Mouse (Mus musculus) right cerebral cortex, adult 18-20 months (tissue): ENCODE results near the gene Krtap4-6.
"Not testable (repeated sequence)": the region's sequence is repeated elsewhere in the genome, so short reads cannot be mapped to it uniquely, and the experiment has no call there.

Experiments used
- DNase-seq: peaks from one replicate; pipeline ENCODE4 v3.0.0; 2022; ENCODE audit warnings: mixed read lengths

Gene Krtap4-6

DNA sequence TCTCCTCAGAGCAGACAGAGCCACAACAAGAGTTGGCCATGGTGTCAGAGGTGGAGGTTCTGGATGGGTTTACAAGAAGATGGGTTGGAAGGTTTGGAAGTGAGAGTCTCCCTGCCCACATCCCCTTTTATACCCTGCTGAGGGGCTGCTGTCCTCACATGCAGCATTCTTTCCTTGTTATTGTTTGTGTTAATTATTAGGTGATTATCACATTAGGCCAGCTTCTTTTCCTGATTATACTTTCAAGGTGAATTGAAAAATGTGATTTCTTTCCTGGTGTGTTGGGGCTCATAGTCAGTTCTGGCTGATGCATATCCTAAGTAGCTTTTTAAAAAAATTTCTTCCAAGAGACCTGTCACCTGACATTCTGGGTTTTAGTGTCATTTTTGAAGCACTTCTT lies at the start of gene Krtap4-6:
TSS of gene Krtap4-6 (minus strand) at position 101 of the 400 bp plus-strand sequence.
- DNase-seq, result no peak

DNA sequence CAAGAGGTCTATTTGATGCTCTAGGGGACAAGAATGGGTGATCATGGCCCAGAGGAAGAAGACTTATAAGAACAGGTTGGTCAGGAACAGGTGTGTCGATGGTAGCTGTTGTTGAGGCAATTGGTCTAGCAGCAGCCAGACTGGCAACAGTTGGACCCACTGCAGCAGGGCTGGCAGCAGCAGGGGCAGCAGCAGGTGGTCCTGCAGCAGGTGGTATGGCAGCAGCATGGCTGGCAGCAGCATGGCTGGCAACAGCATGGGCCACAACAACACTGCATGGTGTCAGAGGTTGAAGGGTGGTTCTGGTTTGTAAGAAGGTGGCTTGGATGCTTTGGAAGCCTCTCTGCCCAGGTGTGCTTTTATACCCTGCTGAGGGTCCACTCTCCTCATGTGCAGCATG lies 24.7 kb upstream of the Krtap4-6 start, which contains the start of gene Gm14190:
TSS of gene Gm14190 (minus strand) at position 278 of the 400 bp plus-strand sequence.
- DNase-seq, result no peak

DNA sequence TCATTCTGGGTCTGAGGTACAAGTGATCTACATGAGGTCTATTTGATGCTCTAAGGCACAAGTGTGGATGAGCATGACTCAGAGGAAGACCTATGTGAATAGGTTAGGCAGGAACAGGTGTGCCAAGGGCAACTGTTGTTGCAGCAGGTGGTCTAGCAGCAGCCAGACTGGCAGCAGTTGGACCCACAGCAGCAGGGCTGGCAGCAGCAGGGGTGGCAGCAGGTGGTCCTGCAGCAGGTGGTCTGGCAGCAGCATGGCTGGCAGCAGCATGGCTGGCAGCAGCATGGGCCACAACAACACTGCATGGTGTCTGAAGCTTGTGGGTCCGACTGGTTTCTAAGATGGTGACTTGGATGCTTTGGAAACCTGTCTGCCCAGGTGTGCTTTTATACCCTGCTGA lies 19.5 kb upstream of the Krtap4-6 start:
- not testable (repeated sequence) for DNase-seq

DNA sequence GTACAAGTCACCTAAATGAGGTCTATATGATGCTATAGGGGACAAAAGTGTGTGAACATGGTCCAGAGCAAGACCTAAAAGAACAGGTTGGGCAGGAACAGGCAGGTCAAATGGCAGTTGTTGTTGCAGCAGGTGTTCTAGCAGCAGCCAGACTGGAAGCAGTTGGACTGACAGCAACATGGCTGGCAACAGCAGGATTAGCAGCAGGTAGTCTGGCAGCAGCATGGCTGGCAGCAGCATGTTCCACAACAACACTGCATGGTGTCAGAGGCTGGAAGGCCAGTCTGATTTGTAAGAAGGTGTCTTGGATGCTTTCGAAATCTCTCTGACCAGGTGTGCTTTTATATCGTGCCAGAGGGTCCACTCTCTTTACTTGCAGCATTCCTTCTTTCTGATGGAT lies 17.7 kb upstream of the Krtap4-6 start:
- DNase-seq, result no peak

- no peak for DNase-seq
Observed at GRCm38 (mm10) chr11:99662802-99663201, 3.0 kb downstream of the Krtap4-6 start.

DNA sequence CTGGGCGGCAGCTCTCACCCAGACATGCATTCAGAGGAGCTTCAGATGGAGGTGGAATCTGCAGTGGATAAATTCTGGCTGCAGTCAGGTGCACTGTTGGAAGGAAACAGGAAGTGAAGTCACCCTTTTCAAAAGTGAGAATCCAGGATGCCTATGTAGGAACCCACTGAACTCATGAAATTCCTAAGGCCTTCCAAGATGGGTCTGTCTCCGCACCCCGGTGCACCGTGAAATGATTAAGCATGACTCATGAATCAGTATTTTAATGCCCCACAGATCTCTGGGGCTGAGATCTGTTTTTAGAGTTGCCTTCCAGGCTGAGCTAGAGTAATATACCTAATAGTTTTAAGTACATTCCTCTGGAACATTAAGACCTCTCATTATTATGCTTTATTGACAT lies 6.5 kb downstream of the Krtap4-6 start:
- no peak for DNase-seq

GRCm38 (mm10) chr11:99658467-99659010 lies 7.2 kb downstream of the Krtap4-6 start, which contains the start of gene Gm11563:
Gene Gm11563, minus strand, starts transcription at chr11:99658960.
- not testable (repeated sequence) for DNase-seq

DNA sequence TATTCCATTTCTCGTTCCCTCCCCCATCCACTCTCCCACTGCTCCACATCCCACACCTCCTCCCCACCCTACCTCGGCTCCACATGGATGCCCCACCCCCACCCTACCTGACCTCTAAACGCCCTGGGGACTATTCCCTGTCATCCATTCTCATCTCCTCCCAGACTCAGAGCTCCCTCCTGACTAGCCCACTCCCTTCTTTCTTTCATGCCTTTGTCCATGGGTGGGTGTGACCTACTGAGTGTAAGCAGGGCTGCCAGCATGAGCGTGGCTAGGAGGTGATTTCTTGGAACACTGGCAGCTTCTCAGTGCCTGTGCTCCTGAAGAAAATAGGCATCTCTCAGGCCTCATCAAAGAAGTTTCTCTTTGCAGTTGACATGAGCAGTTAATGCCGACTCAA lies 8.7 kb downstream of the Krtap4-6 start:
- DNase-seq, result no peak

GRCm38 (mm10) chr11:99650136-99650535 lies 15.6 kb downstream of the Krtap4-6 start, which contains the start of gene Gm11555:
Gene Gm11555, minus strand, starts transcription at chr11:99650236.
- no peak for DNase-seq

GRCm38 (mm10) chr11:99646444-99646843 lies 19.3 kb downstream of the Krtap4-6 start:
- peak; percentile 32 for DNase-seq

GRCm38 (mm10) chr11:99644351-99644750 lies 21.4 kb downstream of the Krtap4-6 start:
- no peak for DNase-seq

- DNase-seq, result not testable (repeated sequence)
Observed at GRCm38 (mm10) chr11:99643635-99644139, 22.1 kb downstream of the Krtap4-6 start, which contains the start of gene Krtap4-7. Gene Krtap4-7, minus strand, starts transcription at chr11:99644089.

GRCm38 (mm10) chr11:99640926-99641325 lies 24.8 kb downstream of the Krtap4-6 start:
- no peak for DNase-seq

GRCm38 (mm10) chr11:99637086-99637485 lies 28.7 kb downstream of the Krtap4-6 start:
- DNase-seq, result no peak

DNA sequence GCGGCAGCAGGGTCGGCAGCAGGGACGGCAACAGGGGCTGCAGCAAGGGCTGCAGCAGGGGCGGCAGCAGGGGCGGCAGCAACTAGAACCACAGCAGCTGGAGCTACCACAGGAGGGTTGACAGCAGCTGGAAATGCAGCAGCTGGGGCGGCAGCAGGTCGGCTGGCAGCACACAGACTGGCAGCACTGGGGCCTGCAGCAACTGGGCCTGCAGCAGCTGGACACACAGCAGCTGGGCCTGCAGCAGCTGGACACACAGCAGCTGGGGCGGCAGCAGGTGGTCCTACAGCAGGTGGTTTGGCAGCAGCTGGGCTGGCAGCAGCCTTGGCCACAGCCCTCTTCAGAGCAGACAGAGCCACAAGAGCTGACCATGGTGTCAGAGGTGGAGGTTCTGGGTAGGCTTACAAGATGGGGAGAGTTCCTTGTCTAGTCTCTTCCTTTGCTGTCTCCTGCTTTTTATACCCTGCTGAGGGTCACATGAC lies 31.1 kb downstream of the Krtap4-6 start, which contains the start of gene Krtap4-2:
TSS of gene Krtap4-2 (minus strand) at position 432 of the 482 bp plus-strand sequence.
- DNase-seq, result no peak

DNA sequence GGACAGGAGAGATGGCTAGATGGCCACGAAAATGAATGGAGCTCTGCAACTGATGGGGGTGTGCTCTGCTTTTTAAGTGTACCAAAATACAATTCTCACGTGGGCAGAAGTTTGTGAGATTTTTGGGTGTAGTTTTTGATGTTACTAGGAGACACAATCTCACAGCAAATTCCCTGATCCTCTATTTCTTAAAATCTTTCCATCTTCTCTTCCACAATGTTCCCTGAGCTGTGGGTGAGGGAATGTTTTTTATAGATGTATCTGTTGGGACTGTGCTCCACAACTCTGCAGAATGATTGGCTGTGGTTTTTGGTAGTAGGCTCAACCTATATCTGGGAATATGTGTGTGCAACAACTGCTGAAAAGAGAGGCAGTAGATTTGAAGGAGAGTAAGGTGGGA lies 32.5 kb downstream of the Krtap4-6 start:
- DNase-seq, result peak; percentile 45

DNA sequence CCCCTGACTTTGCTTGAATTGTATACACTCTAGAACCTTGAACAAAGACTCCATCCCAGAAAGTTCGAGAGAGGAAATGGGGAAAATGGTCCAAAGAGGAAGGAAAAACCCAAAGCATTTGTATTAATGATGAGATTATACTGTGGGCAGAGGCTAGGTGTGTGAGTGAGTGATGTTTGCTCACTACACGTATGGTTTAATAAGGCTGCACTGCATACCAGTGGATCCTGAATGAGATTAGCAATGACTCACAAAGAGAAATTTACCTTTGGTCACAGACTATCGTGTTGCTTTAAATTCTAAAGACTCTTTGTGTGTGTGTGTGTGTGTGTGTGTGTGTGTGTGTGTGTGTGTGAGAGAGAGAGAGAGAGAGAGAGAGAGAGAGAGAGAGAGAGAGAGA lies 34.9 kb downstream of the Krtap4-6 start:
- DNase-seq, result no peak

DNA sequence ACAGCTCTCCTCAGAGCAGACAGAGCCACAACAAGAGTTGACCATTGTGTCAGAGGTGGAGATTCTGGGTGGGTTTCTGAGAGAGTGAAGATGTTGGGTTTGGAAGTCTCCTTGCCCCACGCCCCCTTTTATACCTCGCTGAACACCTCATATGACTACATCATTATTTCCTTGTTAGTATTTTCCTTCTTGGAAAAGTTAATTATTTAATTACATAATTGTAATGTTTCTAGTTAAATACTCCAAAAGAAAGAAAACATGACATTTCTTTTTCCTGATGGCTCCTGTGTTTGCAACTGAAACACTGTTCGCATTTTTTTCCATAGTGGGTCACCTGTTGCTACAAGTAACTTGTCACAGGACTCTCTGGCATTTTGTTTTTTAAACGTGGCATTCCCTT lies 37.6 kb downstream of the Krtap4-6 start, which contains the start of gene Krtap4-1:
TSS of gene Krtap4-1 (minus strand) at position 101 of the 400 bp plus-strand sequence.
- DNase-seq, result no peak

GRCm38 (mm10) chr11:99620335-99620734 lies 45.4 kb downstream of the Krtap4-6 start, which contains the start of gene Gm11562:
Gene Gm11562, minus strand, starts transcription at chr11:99620435.
- no peak for DNase-seq
